Mouse (Mus musculus): ENCODE results near the gene Myo10. TPM values are rescaled to one million over a fixed set of nuclear protein-coding genes. Genes with fewer than 3 reads are reported as not detected.
A peak's percentile ranks its signal among the peaks of the same experiment; 100 is the strongest.

Myo10 gene
- total RNA-seq, 2 experiments from 2014 or later = 65.4 to 82.1 TPM

GRCm38 (mm10) chr15:25785456-25786390 is 163.4 kb downstream of the Myo10 start:
- no peak for DNase-seq
- intact Hi-C loops (cut with DNase I) = loop anchor here (5.0 kb wide), 1 partner anchor 163 kb away; the partner anchor contains the start of gene Myo10

GRCm38 (mm10) chr15:25787406-25787805 is 165.1 kb downstream of the Myo10 start:
- DNase-seq = no peak
- intact Hi-C loops (cut with DNase I) = loop anchor here (5.0 kb wide), 1 partner anchor 165 kb away; the partner anchor contains the start of gene Myo10

GRCm38 (mm10) chr15:25787965-25788364 is 165.6 kb downstream of the Myo10 start:
- DNase-seq = no peak
- intact Hi-C loops (cut with DNase I) = loop anchor here (5.0 kb wide), 1 partner anchor 166 kb away; the partner anchor contains the start of gene Myo10

- no peak for DNase-seq
- intact Hi-C loops (cut with DNase I) = loop anchor here (5.0 kb wide), 1 partner anchor 166 kb away; the partner anchor contains the start of gene Myo10
Measured at GRCm38 (mm10) chr15:25788565-25788964, 166.2 kb downstream of the Myo10 start.

GRCm38 (mm10) chr15:25789241-25789640 is 166.9 kb downstream of the Myo10 start:
- DNase-seq = no peak

GRCm38 (mm10) chr15:25791660-25792353 is 169.5 kb downstream of the Myo10 start:
- DNase-seq = no peak
- intact Hi-C loops (cut with DNase I) = loop anchor here (2.0 kb wide), 2 partner anchors 63 to 363 kb away; no protein-coding TSS in a partner anchor

More at GRCm38 (mm10) chr15:25789241-25789640, 166.9 kb downstream of the Myo10 start:
- intact Hi-C loops (cut with DNase I) = loop anchor here (5.0 kb wide), 1 partner anchor 167 kb away; the partner anchor contains the start of gene Myo10

- no peak for DNase-seq
- intact Hi-C loops (cut with DNase I) = no loop called here
Measured at GRCm38 (mm10) chr15:25794123-25794522, 171.8 kb downstream of the Myo10 start.

GRCm38 (mm10) chr15:25795496-25795895 is 173.2 kb downstream of the Myo10 start:
- intact Hi-C loops (cut with DNase I) = no loop called here
- no peak for DNase-seq

- intact Hi-C loops (cut with DNase I) = no loop called here
- no peak for DNase-seq
Measured at GRCm38 (mm10) chr15:25796353-25796752, 174.0 kb downstream of the Myo10 start.

GRCm38 (mm10) chr15:25797179-25797578 is 174.9 kb downstream of the Myo10 start:
- intact Hi-C loops (cut with DNase I) = no loop called here
- no peak for DNase-seq

GRCm38 (mm10) chr15:25797888-25798287 is 175.6 kb downstream of the Myo10 start:
- intact Hi-C loops (cut with DNase I) = no loop called here
- no peak for DNase-seq

- DNase-seq = no peak
- intact Hi-C loops (cut with DNase I) = no loop called here
Measured at GRCm38 (mm10) chr15:25801726-25802125, 179.4 kb downstream of the Myo10 start.

- intact Hi-C loops (cut with DNase I) = no loop called here
- DNase-seq = no peak
Measured at GRCm38 (mm10) chr15:25802194-25802593, 179.9 kb downstream of the Myo10 start.

- intact Hi-C loops (cut with DNase I) = no loop called here
- DNase-seq = no peak
Measured at GRCm38 (mm10) chr15:25803111-25803510, 180.8 kb downstream of the Myo10 start.

GRCm38 (mm10) chr15:25805336-25806110 is 183.2 kb downstream of the Myo10 start:
- intact Hi-C loops (cut with DNase I) = loop anchor here (2.0 to 5.0 kb wide), 4 partner anchors 97 to 522 kb away; partner anchors contain the start of gene Zfp622
- DNase-seq = peak; percentile 75 to 78

GRCm38 (mm10) chr15:25806363-25806762 is 184.0 kb downstream of the Myo10 start:
- intact Hi-C loops (cut with DNase I) = loop anchor here (5.0 kb wide), 3 partner anchors 96 to 521 kb away; partner anchors contain the start of gene Zfp622
- no peak for DNase-seq

GRCm38 (mm10) chr15:25806878-25807277 is 184.6 kb downstream of the Myo10 start:
- intact Hi-C loops (cut with DNase I) = loop anchor here (5.0 kb wide), 3 partner anchors 95 to 520 kb away; partner anchors contain the start of gene Zfp622
- no peak for DNase-seq

GRCm38 (mm10) chr15:25808677-25809460 is 186.5 kb downstream of the Myo10 start:
- DNase-seq = no peak
- intact Hi-C loops (cut with DNase I) = loop anchor here (5.0 kb wide), 3 partner anchors 93 to 518 kb away; partner anchors contain the start of gene Zfp622

- intact Hi-C loops (cut with DNase I) = loop anchor here (5.0 kb wide), 3 partner anchors 93 to 518 kb away; partner anchors contain the start of gene Zfp622
Measured at GRCm38 (mm10) chr15:25809669-25810068, 187.3 kb downstream of the Myo10 start.

More at GRCm38 (mm10) chr15:25809669-25810068, 187.3 kb downstream of the Myo10 start:
- DNase-seq = no peak

Measured in heart, postnatal 36 days (tissue).